Mouse (Mus musculus) left cerebral cortex, postnatal 25 days (tissue): ENCODE data around the gene Snx27. TPM values are rescaled to one million over a fixed set of nuclear protein-coding genes. Genes with fewer than 3 reads are reported as not detected.

Experiments used
- total RNA-seq, 2 experiments: library from RNA; stranded (reverse); gene quantifications; 2 replicates each; pipeline ENCODE4 v1.2.3; 2021

Snx27 gene
- total RNA-seq, 2 experiments from 2014 or later = 95.8 to 98.3 TPM

Other genes starting within 250 kb of the Snx27 start
- gene Them5, start 240.6 kb downstream of the Snx27 start, total RNA-seq = not detected
- under 1 TPM; 0.64 to 0.76 TPM for gene C2cd4d, start 220.3 kb downstream of the Snx27 start, total RNA-seq
- under 1 TPM; 0.21 to 0.60 TPM for gene Rorc, start 209.9 kb downstream of the Snx27 start, total RNA-seq
- gene Lingo4, start 184.2 kb downstream of the Snx27 start, total RNA-seq = 1 to 10 TPM in 1 of 2 experiments, under 1 TPM in 1; 0.87 to 1.4 TPM
- 10 to 100 TPM; 35.1 to 37.9 TPM for gene Tdrkh, start 169.4 kb downstream of the Snx27 start, total RNA-seq
- gene Mrpl9, start 139.4 kb downstream of the Snx27 start, total RNA-seq = 10 to 100 TPM; 37.8 to 38.9 TPM
- gene Oaz3, start 138.8 kb downstream of the Snx27 start, total RNA-seq = not detected
- gene Celf3, start 104.4 kb downstream of the Snx27 start, total RNA-seq = 100 to 1,000 TPM; 166 to 170 TPM
- gene Riiad1, start 102.4 kb downstream of the Snx27 start, total RNA-seq = 1 to 10 TPM; 4.2 to 5.3 TPM
- not detected for gene Gm10972, start 60.4 kb upstream of the Snx27 start, total RNA-seq
- gene Tuft1, start 76.2 kb upstream of the Snx27 start, total RNA-seq = 1 to 10 TPM; 1.3 to 1.6 TPM
- 1 to 10 TPM in 1 of 2 experiments, not detected in 1; 1.1 TPM for gene Selenbp2, start 110.8 kb upstream of the Snx27 start, total RNA-seq
- gene Cgn, start 203.8 kb upstream of the Snx27 start, total RNA-seq = 1 to 10 TPM; 3.3 to 3.4 TPM